14 mouse cellular contexts compared by ENCODE assay signal in the genomic region with DNA sequence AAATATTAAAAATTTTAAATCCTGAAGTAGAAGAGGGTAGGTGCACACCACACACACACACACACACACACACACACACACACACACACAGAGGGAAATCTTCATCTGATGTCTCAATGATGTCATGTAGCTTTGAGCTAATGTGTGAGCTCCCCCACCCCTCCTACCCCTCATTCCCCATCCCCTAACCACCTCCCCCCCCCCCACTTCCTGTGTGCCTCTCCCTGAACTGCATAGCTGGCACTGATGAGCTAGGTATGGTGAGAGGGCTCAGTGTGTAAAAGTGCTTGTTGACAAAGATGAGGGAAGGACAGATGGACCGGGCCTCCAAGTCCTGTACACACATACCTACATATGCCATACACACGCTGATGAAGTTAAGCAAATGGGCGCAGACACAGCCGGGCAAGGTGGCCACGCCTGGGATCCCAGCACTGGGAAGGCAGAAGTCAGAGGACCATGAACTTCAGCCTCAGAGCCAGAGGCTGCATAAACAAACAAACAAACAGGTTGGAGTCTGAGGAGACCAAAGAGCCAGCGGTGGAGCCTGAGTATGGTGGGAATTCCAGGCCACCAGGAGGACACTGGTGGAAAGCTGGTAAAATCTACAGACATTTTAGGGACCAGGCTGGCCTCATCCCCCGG. TPM values are rescaled to one million over a fixed set of nuclear protein-coding genes. Genes with fewer than 3 reads are reported as not detected.
DNase-seq lines count a peak whose midpoint lies in the region; ATAC-seq lines count a peak whose summit lies in the region.
"Had no signal": no experiment of that assay in that cellular context is flagged by ENCODE, and none has a peak within 500 bp of the region (broad histone marks: within the 10 kb centered on the region; RNA-seq: fewer than 3 reads in every experiment).

No protein-coding gene starts in this region.

- no peak overlapping the region for H3K9ac ChIP-seq in forebrain, embryonic 15.5 days (replicated peaks)
- H3K9ac ChIP-seq in liver, embryonic 12.5 days: peak overlapping the region; percentile 80
- H3K9ac ChIP-seq: hindbrain, embryonic 13.5 days; limb, embryonic 15.5 days had no signal

- H3K4me2 ChIP-seq in forebrain, embryonic 15.5 days (replicated peaks): no peak overlapping the region
- H3K4me2 ChIP-seq in liver, embryonic 12.5 days: peak overlapping the region; percentile 98
- H3K4me2 ChIP-seq: hindbrain, embryonic 13.5 days; limb, embryonic 15.5 days had no signal

- no peak for ATAC-seq in forebrain, embryonic 15.5 days (replicated peaks)
- no peak for ATAC-seq in liver, embryonic 12.5 days
- ATAC-seq: forebrain, embryonic 14.5 days had no signal

- H3K4me3 ChIP-seq in forebrain, embryonic 10.5 days: peak overlapping the region; percentile 23
- H3K4me3 ChIP-seq in forebrain, embryonic 15.5 days: no peak overlapping the region
- H3K4me3 ChIP-seq in liver, embryonic 12.5 days: peak overlapping the region; percentile 69
- H3K4me3 ChIP-seq: hindbrain, embryonic 13.5 days; limb, embryonic 15.5 days had no signal

- no peaks in the 10 kb centered on the region for H3K9me3 ChIP-seq in forebrain, embryonic 10.5 days
- no peaks in the 10 kb centered on the region for H3K9me3 ChIP-seq in forebrain, embryonic 15.5 days
- no peaks in the 10 kb centered on the region for H3K9me3 ChIP-seq in liver, embryonic 12.5 days (replicated peaks)
- H3K9me3 ChIP-seq: hindbrain, embryonic 13.5 days; limb, embryonic 15.5 days had no signal

- H3K4me1 ChIP-seq in forebrain, embryonic 10.5 days: peaks cover 28% of the 10 kb centered on the region
- H3K4me1 ChIP-seq in forebrain, embryonic 15.5 days: peaks cover 9% of the 10 kb centered on the region; the same call in 1 of the 2 replicates
- peaks cover 88% of the 10 kb centered on the region for H3K4me1 ChIP-seq in liver, embryonic 12.5 days

- peak overlapping the region; percentile 56 for H3K27ac ChIP-seq in forebrain, embryonic 10.5 days
- no peak overlapping the region for H3K27ac ChIP-seq in forebrain, embryonic 15.5 days (replicated peaks)
- H3K27ac ChIP-seq in liver, embryonic 12.5 days: peak overlapping the region; percentile 98
- H3K27ac ChIP-seq: hindbrain, embryonic 13.5 days; limb, embryonic 15.5 days had no signal

- H3K36me3 ChIP-seq in forebrain, embryonic 10.5 days (replicated peaks): no peaks in the 10 kb centered on the region
- no peaks in the 10 kb centered on the region for H3K36me3 ChIP-seq in forebrain, embryonic 15.5 days
- peaks cover 38% of the 10 kb centered on the region for H3K36me3 ChIP-seq in liver, embryonic 12.5 days
- H3K36me3 ChIP-seq: hindbrain, embryonic 13.5 days; limb, embryonic 15.5 days had no signal

- no peak for DNase-seq in forebrain, embryonic 10.5 days (ENCODE audit: extremely low spot score, low spot score)
- peak; percentile 72 for DNase-seq in thymus, postnatal 0 days (ENCODE audit: low spot score)
- no peak for DNase-seq in thymus, adult 18-20 months
- DNase-seq in layer of hippocampus, adult 9-11 months: no peak
- no peak for DNase-seq in neural tube, embryonic 10.5 days (ENCODE audit: extremely low spot score, low spot score)
- DNase-seq in spleen, postnatal 10 days (ENCODE audit: low spot score in 2 of 2): no peak
- DNase-seq: cerebellum, adult 11-12 months; kidney, adult 18-20 months; right cerebral cortex, adult 18-20 months had no signal

- WGBS in forebrain, embryonic 10.5 days: 82% methylated on average over 7 of the region's 7 CpGs
- 88% methylated on average over 7 of the region's 7 CpGs for WGBS in forebrain, embryonic 15.5 days
- WGBS in liver, embryonic 12.5 days (ENCODE audit: insufficient replicate concordance): 56% methylated on average over 7 of the region's 7 CpGs

- peaks cover 71% of the 10 kb centered on the region for H3K27me3 ChIP-seq in forebrain, embryonic 10.5 days (ENCODE audit: poor library complexity, severe bottlenecking)
- peaks cover 22% of the 10 kb centered on the region for H3K27me3 ChIP-seq in forebrain, embryonic 15.5 days
- H3K27me3 ChIP-seq in liver, embryonic 12.5 days (replicated peaks): no peaks in the 10 kb centered on the region

RNA-seq across cellular contexts. Expression of a gene that starts 1.1 kb away (rescaled TPM):
- 19.2 and 26.1 TPM in 2 replicates for polyA plus RNA-seq in forebrain, embryonic 10.5 days (2016; fragmentation: Nextera tagmentation; extraction: Ambion mirVana)
- 0.17 and 0.84 TPM in 2 replicates for polyA plus RNA-seq in forebrain, embryonic 15.5 days (2015; fragmentation: Nextera tagmentation; extraction: Ambion mirVana)
- polyA plus RNA-seq in thymus, postnatal 0 days (2015; fragmentation: Nextera tagmentation; extraction: Ambion mirVana): 135 TPM in 2 replicates
- polyA plus RNA-seq in liver, embryonic 12.5 days (2016; fragmentation: Nextera tagmentation; extraction: Ambion mirVana): 176 and 179 TPM in 2 replicates

RNA-seq across cellular contexts. Expression of a gene that starts 17.4 kb away (rescaled TPM):
- polyA plus RNA-seq in forebrain, embryonic 10.5 days (2016; fragmentation: Nextera tagmentation; extraction: Ambion mirVana): 250 and 254 TPM in 2 replicates
- polyA plus RNA-seq in forebrain, embryonic 15.5 days (2015; fragmentation: Nextera tagmentation; extraction: Ambion mirVana): 179 and 181 TPM in 2 replicates
- polyA plus RNA-seq in thymus, postnatal 0 days (2015; fragmentation: Nextera tagmentation; extraction: Ambion mirVana): 174 and 178 TPM in 2 replicates
- 103 and 113 TPM in 2 replicates for polyA plus RNA-seq in liver, embryonic 12.5 days (2016; fragmentation: Nextera tagmentation; extraction: Ambion mirVana)

RNA-seq across cellular contexts. Expression of a gene that starts 22.3 kb away (rescaled TPM):
- polyA plus RNA-seq in forebrain, embryonic 10.5 days (2016; fragmentation: Nextera tagmentation; extraction: Ambion mirVana): 53.3 and 56.9 TPM in 2 replicates
- 85.9 and 89.6 TPM in 2 replicates for polyA plus RNA-seq in forebrain, embryonic 15.5 days (2015; fragmentation: Nextera tagmentation; extraction: Ambion mirVana)
- polyA plus RNA-seq in thymus, postnatal 0 days (2015; fragmentation: Nextera tagmentation; extraction: Ambion mirVana): 105 and 111 TPM in 2 replicates
- 41.1 and 46.3 TPM in 2 replicates for polyA plus RNA-seq in liver, embryonic 12.5 days (2016; fragmentation: Nextera tagmentation; extraction: Ambion mirVana)

RNA-seq across cellular contexts. Expression of a gene that starts 35.4 kb away (rescaled TPM):
- 0.46 and 1.0 TPM in 2 replicates for polyA plus RNA-seq in forebrain, embryonic 10.5 days (2016; fragmentation: Nextera tagmentation; extraction: Ambion mirVana)
- polyA plus RNA-seq in forebrain, embryonic 15.5 days (2015; fragmentation: Nextera tagmentation; extraction: Ambion mirVana): 0.53 and 1.1 TPM in 2 replicates
- 1.4 and 2.9 TPM in 2 replicates for polyA plus RNA-seq in thymus, postnatal 0 days (2015; fragmentation: Nextera tagmentation; extraction: Ambion mirVana)
- 0.80 and 0.81 TPM in 2 replicates for polyA plus RNA-seq in liver, embryonic 12.5 days (2016; fragmentation: Nextera tagmentation; extraction: Ambion mirVana)

RNA-seq across cellular contexts. Expression of a gene that starts 49.1 kb away (rescaled TPM):
- polyA plus RNA-seq in forebrain, embryonic 10.5 days (2016; fragmentation: Nextera tagmentation; extraction: Ambion mirVana): 42.0 and 43.2 TPM in 2 replicates
- 59.2 and 59.7 TPM in 2 replicates for polyA plus RNA-seq in forebrain, embryonic 15.5 days (2015; fragmentation: Nextera tagmentation; extraction: Ambion mirVana)
- 44.7 and 44.8 TPM in 2 replicates for polyA plus RNA-seq in thymus, postnatal 0 days (2015; fragmentation: Nextera tagmentation; extraction: Ambion mirVana)
- polyA plus RNA-seq in liver, embryonic 12.5 days (2016; fragmentation: Nextera tagmentation; extraction: Ambion mirVana): 36.9 and 40.6 TPM in 2 replicates

Comparison
In these comparisons a context has a peak if more than half of its experiments do, and no peak if none do; other contexts are left out.
1. RNA of a gene that starts 1.1 kb away (polyA plus RNA-seq): 176 to 179 TPM in liver, embryonic 12.5 days, 135 TPM in thymus, postnatal 0 days and 19.2 to 26.1 TPM in forebrain, embryonic 10.5 days; 0.17 to 0.84 TPM in forebrain, embryonic 15.5 days; every median in the first group is over 10 times any median in the second.